Mouse (Mus musculus): Measurements from ENCODE around the gene Lenep. TPM values are rescaled to one million over a fixed set of nuclear protein-coding genes. Genes with fewer than 3 reads are reported as not detected.
"Not testable (repeated sequence)": the region's sequence is repeated elsewhere in the genome, so short reads cannot be mapped to it uniquely, and the experiment has no call there.

Lenep gene
- total and polyA plus RNA-seq, 3 experiments = not detected

DNA sequence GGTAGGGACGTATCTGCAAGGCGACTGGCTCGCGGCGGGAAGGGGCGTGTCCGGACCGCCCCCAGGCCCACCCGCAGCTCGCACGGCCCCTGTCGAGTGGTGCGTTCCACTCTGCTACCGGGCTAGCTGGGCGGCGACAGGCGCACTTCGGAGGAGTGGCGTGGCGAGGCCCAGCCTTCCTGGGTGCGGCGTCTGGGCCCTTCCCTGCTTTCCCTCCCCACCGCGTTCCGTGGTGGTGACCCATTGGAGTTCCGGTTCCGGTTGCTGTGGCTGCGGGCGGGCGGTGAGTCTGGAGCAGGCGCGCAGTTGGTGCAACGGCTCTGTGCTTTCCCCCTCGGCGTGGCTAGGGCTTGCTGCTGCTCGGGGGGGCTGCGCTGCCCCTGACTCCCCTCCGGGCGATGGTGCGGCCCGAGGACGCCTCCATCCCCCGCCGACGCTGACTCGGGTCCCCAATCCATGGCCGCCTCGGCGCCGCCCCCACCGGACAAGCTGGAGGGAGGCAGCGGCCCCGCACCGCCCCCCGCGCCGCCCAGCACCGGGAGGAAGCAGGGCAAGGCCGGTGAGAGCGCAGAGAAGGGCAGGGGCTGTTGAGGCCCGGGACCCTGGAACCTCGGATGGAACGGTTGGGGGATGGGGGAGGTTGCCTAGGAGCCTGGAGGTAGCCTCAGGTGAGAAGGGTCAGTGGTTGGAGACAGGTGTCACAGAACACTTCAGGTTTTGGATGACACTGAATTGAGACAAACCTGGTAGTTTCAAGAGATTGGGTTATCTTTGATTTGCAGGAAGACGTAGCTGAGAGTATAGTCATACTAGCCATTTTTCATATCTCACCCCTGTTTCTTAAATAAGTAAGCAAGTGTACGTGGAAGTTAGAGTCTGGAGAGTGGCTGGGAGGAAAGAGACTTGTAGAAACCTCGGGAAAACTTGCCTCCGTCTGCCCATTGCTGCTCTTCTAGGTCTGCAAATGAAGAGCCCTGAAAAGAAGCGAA is 27.9 kb upstream of the Lenep start, which contains the start of gene Pygo2 (continued):
- TF ChIP-seq RAD21 (IDR thresholded peaks at IDR 0.05; ENCODE audit: low read depth, low read length) (no peak), POLR2AphosphoS2 (IDR thresholded peaks at IDR 0.05; ENCODE audit: low read length) (peak; percentile 100), POLR2A (IDR thresholded peaks at IDR 0.05; ENCODE audit: control insufficient read depth in 1 of 2, insufficient read depth in 1 of 2, low read depth in 1 of 2, low read length in 2 of 2, poor library complexity in 1 of 2) (peak; percentile 86 to 91), ZC3H11A (IDR thresholded peaks at IDR 0.05; ENCODE audit: low read depth, low read length) (no peak), CHD1 (IDR thresholded peaks at IDR 0.05; ENCODE audit: low read depth, low read length) (peak; percentile 96; the same call in 1 of the 2 replicates), TAL1 (IDR thresholded peaks at IDR 0.05; ENCODE audit: low read length) (peak; percentile 53)

DNA sequence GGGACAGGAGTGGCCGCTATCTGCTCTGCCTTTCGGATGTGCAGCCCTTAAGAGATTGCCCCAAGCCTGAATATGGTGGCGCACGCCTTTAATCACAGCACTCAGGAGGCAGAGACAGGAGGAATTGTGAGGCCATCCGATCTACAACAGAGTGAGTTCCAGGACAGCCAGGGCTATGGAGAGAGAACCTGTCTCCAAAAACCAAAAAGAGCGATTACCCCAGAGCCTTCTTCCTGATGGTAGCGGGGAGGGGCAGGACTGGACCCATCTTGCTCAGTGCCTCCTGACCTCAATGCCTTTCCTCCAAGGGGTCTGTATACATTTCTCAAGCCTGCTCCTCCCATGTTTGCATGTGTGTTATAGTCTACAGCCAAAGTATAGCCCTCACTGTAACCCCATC is 26.4 kb upstream of the Lenep start:
- H3K27me3 ChIP-seq (ENCODE audit: control insufficient read depth in 1 of 2, insufficient read depth in 2 of 2, low read length in 2 of 2); DNase-seq (ENCODE audit: low read depth, low spot score); H3K9me3 ChIP-seq (replicated peaks; ENCODE audit: insufficient read depth, low read length); H3K9ac ChIP-seq (ENCODE audit: control insufficient read depth, low read depth, low read length, poor library complexity, severe bottlenecking); H3K27ac ChIP-seq (ENCODE audit: control insufficient read depth, low read depth, low read length); H3K4me3 ChIP-seq (ENCODE audit: control insufficient read depth in 1 of 2, insufficient read depth in 1 of 2, low read depth in 2 of 2, low read length in 2 of 2): not testable (repeated sequence)
- peaks cover 14% of the 10 kb centered on the region for H3K79me2 ChIP-seq (ENCODE audit: control insufficient read depth, insufficient read depth, low read length, poor library complexity)
- H3K36me3 ChIP-seq (ENCODE audit: control insufficient read depth in 1 of 2, insufficient read depth in 2 of 2, low read length in 2 of 2) = peaks cover 6 to 20% of the 10 kb centered on the region in 2 experiments
- peaks cover 13 to 16% of the 10 kb centered on the region in 2 experiments for H3K4me1 ChIP-seq (ENCODE audit: control insufficient read depth in 1 of 2, insufficient read depth in 2 of 2, low read length in 2 of 2)

DNA sequence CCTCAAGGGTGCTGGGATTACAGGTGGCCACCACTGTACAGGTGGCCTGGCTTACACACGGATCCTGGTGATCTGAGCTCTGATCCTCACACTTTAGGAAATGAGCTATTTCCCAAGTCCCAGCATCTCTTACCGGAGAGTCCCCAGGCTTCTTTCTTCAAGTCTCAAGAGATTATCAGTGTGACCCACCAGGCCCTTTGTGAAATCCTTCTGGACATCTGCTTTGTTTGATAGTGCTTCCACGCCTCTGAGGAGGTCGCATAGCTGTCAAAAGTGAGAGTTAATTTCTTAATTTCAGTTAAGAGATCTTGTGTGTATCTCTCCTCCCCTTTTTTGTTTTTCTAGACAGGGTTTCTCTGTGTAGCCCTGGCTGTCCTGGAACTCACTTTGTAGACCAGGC is 23.3 kb upstream of the Lenep start:
- no peak overlapping the region for H3K9ac ChIP-seq (ENCODE audit: control insufficient read depth, low read depth, low read length, poor library complexity, severe bottlenecking)
- no peak overlapping the region for H3K4me3 ChIP-seq (ENCODE audit: control insufficient read depth in 1 of 2, insufficient read depth in 1 of 2, low read depth in 2 of 2, low read length in 2 of 2)
- H3K4me1 ChIP-seq (ENCODE audit: control insufficient read depth in 1 of 2, insufficient read depth in 2 of 2, low read length in 2 of 2) = peaks cover 19 to 37% of the 10 kb centered on the region in 2 experiments
- no peaks in the 10 kb centered on the region for H3K9me3 ChIP-seq (replicated peaks; ENCODE audit: insufficient read depth, low read length)
- peaks cover 9% of the 10 kb centered on the region for H3K79me2 ChIP-seq (ENCODE audit: control insufficient read depth, insufficient read depth, low read length, poor library complexity)
- H3K36me3 ChIP-seq (ENCODE audit: control insufficient read depth in 1 of 2, insufficient read depth in 2 of 2, low read length in 2 of 2) = peaks cover 9 to 36% of the 10 kb centered on the region in 2 experiments
- peak; percentile 31 for DNase-seq (ENCODE audit: low read depth, low spot score)
- TF ChIP-seq TAL1 (IDR thresholded peaks at IDR 0.05; ENCODE audit: low read length) (peak; percentile 50), ZC3H11A (IDR thresholded peaks at IDR 0.05; ENCODE audit: low read depth, low read length) (no peak), EP300 (IDR thresholded peaks at IDR 0.05; ENCODE audit: low read depth in 1 of 2, low read length in 2 of 2) (0 out of 4 replicates have a peak, but pooled peaks of 1 of the 2 experiments have one; percentile 7), GATA1 (IDR thresholded peaks at IDR 0.05; ENCODE audit: low read depth, low read length) (0 out of 2 replicates have a peak, but pooled peaks have one; percentile 9)
- H3K27me3 ChIP-seq (ENCODE audit: control insufficient read depth in 1 of 2, insufficient read depth in 2 of 2, low read length in 2 of 2) = no peaks in the 10 kb centered on the region
- H3K27ac ChIP-seq (ENCODE audit: control insufficient read depth, low read depth, low read length) = no peak overlapping the region

DNA sequence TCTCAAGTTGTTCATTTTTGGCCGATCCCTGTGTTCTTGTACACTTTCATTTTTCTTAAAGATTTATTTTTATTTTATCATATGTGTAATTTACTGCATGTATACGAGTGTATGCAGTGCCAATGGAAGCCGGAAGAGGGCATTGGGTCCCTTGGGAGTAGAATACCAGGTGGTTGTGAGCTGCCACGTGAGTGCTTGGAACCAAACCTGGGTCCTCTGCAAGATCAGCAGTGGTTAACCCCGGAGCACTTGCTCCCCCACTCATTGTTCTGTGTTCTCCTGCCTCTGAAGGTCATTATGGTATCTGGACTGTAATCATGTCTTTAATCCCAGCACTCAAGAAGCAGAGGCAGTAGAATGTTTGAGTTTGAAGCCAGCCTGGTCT is 22.5 kb upstream of the Lenep start:
- no peak overlapping the region for H3K4me3 ChIP-seq (ENCODE audit: control insufficient read depth in 1 of 2, insufficient read depth in 1 of 2, low read depth in 2 of 2, low read length in 2 of 2)
- H3K4me1 ChIP-seq (ENCODE audit: control insufficient read depth in 1 of 2, insufficient read depth in 2 of 2, low read length in 2 of 2) = peaks cover 18 to 40% of the 10 kb centered on the region in 2 experiments
- H3K9me3 ChIP-seq (replicated peaks; ENCODE audit: insufficient read depth, low read length) = no peaks in the 10 kb centered on the region
- H3K27me3 ChIP-seq (ENCODE audit: control insufficient read depth in 1 of 2, insufficient read depth in 2 of 2, low read length in 2 of 2) = no peaks in the 10 kb centered on the region
- DNase-seq (ENCODE audit: low read depth, low spot score) = no peak
- no peak overlapping the region for H3K27ac ChIP-seq (ENCODE audit: control insufficient read depth, low read depth, low read length)
- H3K36me3 ChIP-seq (ENCODE audit: control insufficient read depth in 1 of 2, insufficient read depth in 2 of 2, low read length in 2 of 2) = peaks cover 9 to 41% of the 10 kb centered on the region in 2 experiments
- peaks cover 9% of the 10 kb centered on the region for H3K79me2 ChIP-seq (ENCODE audit: control insufficient read depth, insufficient read depth, low read length, poor library complexity)
- no peak overlapping the region for H3K9ac ChIP-seq (ENCODE audit: control insufficient read depth, low read depth, low read length, poor library complexity, severe bottlenecking)
- TF ChIP-seq POLR2AphosphoS2 (IDR thresholded peaks at IDR 0.05; ENCODE audit: low read length) (no peak), MYB (IDR thresholded peaks at IDR 0.05; ENCODE audit: low read depth, low read length) (no peak), EP300 (IDR thresholded peaks at IDR 0.05; ENCODE audit: low read depth in 1 of 2, low read length in 2 of 2) (no peak), SIN3A (IDR thresholded peaks at IDR 0.05; ENCODE audit: low read length) (no peak), NRF1 (IDR thresholded peaks at IDR 0.05; ENCODE audit: insufficient read depth, low read depth, low read length, poor library complexity, severe bottlenecking) (no peak), MXI1 (IDR thresholded peaks at IDR 0.05; ENCODE audit: low read depth, low read length) (no peak), ZNF384 (IDR thresholded peaks at IDR 0.05; ENCODE audit: low read depth, low read length) (no peak), ETS1 (IDR thresholded peaks at IDR 0.05; ENCODE audit: low read depth, low read length) (no peak), MYC (IDR thresholded peaks at IDR 0.05; ENCODE audit: low read depth, low read length) (no peak), CHD1 (IDR thresholded peaks at IDR 0.05; ENCODE audit: low read depth, low read length) (no peak), ZKSCAN1 (IDR thresholded peaks at IDR 0.05; ENCODE audit: low read depth, low read length) (no peak), RCOR1 (IDR thresholded peaks at IDR 0.05; ENCODE audit: low read depth, low read length) (no peak)
